Mouse (Mus musculus): ENCODE measurements at regions not wholly inside any gene's neighbourhood (a gene's known extent, or its start where the extent isn't known, plus 50 kb on each side); places are given as distances from the start of the nearest gene placed in this dataset.
A peak's percentile ranks its signal among the peaks of the same experiment; 100 is the strongest.

GRCm38 (mm10) chr11:20462076-20462475 lies 81.0 kb upstream of the Sertad2 start:
- no peak for DNase-seq (ENCODE audit: low spot score)

DNA sequence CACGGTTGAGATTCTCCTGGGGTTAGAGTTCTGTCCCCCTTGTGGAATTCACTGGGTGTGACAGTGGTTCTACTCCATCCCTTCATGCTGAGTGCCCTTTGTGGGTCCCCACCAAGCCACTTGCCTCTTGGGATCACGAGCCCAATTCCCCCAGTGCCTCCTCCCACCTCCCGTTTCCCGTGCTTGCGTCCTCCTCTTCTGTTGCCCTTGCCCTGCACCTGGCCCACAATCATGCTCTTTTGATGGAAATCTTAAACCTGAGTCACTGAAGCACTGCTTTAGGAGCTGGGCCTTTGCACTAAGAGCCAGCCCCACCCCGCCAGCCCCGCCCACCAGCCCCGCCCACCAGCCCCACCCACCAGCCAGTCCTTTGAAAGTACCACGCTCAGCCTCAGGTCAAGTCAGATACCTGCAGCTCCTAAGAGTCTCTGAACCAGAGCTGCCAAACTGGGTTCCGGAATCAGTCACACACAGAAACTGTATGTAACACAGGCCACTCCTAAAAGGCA lies 79.8 kb upstream of the Sertad2 start:
- no peak for DNase-seq (ENCODE audit: low spot score)

DNA sequence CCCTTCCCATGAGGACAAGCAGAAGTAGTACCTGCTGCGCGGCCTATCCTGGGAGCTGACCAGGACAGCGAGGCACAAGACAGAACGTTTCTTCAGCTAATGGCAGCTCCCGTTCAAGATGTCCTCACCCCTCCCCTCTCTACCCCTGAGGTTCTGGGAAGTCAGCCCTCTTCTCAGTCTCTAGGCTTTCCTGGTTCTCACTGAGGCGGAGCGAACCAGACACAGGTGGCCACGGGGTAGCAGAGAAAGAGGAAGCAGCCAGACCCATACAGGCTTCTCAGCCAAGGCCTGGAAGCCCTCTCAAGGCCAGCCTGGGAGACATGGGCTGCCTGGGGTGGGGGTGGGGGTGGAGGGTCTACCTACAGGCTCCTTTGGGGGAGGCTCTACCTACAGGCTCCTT lies 78.5 kb upstream of the Sertad2 start:
- no peak for DNase-seq (ENCODE audit: low spot score)

DNA sequence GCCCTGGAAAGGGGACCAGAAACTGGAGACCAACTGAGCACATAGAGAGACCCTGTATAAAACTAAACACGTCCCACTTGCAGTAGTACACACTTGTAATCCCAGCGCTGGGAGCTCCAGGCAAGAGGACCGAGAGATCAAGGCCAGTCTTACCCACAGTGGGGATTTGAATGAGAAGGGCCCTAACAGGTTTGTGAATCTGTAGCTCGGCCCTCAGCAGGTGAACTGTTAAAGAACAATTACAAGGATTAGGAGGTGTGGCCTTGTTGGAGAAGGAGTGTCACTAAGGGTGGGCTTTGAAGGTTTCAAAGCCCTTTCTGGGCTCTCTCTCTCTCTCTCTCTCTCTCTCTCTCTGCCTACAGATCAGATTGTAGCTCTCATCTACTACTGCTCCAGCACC lies 76.5 kb upstream of the Sertad2 start:
- DNase-seq (ENCODE audit: low spot score): no peak

DNA sequence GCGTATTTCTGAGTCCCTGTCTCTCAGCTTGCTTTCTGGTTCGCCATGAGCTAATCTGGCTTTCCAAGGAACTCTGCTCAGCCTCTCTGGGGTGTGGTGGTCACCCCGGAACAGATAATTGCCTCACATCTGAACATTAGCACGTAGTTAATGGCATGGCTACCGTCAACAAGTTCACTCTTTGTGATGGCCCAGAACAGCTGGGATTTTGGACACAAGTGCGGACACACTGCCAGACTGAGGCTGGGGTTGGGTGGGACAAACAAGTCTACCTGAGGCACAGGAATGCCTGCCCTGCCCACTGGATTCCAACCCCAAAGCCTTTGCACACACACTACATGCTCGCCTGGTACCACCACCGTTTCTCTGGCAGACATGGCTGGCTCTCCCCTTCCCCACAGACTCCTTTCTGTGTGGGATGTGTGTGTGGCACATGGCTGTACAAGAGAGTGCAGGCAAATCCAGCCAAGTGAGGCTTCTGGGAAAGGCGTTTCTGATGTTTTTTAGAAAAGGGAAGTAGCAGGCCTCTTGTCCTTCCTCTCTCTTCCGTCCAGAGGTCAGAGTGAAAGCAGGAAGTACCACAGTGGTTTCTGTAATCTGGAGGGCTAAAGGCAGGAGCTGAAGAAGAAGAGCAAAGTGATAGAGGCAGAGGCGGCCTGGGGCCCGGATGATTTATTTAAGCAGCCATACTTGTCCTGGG lies 74.6 kb upstream of the Sertad2 start:
- DNase-seq (ENCODE audit: low spot score): no peak

DNA sequence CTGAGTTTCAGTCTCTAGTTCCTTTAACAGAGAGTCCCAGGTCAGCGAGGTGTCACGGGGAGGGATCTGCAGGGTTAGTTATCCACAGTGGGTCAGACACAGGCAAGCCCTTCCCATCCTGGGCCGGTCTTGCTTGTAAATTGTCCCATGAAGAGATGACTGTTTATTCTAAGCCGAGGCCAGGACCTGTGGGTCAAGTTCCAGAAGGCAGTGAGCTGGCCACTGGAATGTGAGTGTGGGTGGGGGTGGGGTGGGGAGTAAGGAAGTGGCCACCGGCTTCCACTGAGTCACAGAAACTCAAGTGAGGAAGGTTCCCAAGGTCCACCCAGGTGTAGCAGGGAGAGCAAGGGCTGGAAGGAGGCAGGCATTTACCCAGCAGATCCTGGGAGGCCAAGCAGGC lies 73.7 kb upstream of the Sertad2 start:
- peak; percentile 56 for DNase-seq (ENCODE audit: low spot score)

GRCm38 (mm10) chr11:20470396-20470795 lies 72.7 kb upstream of the Sertad2 start:
- no peak for DNase-seq (ENCODE audit: low spot score)

DNA sequence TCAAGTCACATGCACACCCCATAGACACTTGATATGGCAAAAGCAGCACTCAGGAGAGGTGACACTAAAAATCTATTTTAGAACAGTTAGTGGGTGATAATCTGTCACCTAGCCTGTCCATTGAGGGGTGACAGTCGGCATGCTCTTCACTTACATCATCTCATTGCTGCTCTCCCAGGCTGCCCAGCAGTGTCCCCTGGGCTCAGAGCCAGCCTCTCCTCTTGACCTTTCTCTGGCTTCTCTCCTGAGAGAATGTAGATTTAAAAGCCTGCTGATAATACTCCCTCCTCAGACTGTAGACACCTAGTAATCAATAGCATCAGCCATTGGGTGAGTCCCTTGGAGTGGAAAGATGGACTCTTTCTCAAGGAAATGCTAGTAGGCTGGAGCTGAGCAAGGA lies 70.7 kb upstream of the Sertad2 start:
- DNase-seq (ENCODE audit: low spot score): no peak

DNA sequence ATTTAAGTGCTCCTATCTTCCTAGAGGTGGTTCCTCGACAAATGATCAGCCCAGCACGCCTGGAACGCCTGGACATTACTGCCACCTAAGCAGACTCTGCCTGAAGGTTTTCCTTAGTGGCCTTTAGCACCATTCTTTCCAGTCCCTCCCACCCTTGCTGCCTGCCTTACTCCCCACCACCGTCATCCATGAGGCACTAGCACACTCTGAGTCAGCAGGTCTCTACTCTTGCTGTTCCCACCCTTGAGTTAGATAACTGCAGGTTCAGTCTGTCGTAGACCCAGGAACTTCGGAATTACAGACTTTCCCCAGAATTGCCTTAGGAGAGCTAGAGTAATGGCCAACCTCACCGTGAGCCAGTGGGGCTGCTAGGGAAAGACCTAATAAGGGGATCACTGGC lies 67.4 kb upstream of the Sertad2 start:
- DNase-seq (ENCODE audit: low spot score): no peak

DNA sequence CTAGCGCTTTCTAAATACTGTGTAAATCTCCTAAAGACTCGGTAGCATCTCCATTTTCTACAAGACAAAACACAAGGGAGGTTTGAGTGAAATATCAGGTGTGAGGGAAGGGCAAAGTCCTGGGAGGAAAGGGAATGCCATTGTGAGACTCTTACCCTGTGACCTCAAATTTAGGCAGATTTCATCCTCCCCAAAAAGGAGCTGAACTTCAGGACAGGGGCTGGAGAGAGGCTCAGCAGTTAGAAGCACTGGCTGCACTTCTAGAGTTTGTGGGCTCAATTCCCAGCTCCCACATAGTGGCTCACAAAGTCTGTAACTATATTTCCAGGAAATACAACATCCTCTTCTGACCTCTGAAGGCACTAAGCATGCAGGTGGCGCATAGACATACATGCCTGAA lies 66.6 kb upstream of the Sertad2 start:
- no peak for DNase-seq (ENCODE audit: low spot score)

DNA sequence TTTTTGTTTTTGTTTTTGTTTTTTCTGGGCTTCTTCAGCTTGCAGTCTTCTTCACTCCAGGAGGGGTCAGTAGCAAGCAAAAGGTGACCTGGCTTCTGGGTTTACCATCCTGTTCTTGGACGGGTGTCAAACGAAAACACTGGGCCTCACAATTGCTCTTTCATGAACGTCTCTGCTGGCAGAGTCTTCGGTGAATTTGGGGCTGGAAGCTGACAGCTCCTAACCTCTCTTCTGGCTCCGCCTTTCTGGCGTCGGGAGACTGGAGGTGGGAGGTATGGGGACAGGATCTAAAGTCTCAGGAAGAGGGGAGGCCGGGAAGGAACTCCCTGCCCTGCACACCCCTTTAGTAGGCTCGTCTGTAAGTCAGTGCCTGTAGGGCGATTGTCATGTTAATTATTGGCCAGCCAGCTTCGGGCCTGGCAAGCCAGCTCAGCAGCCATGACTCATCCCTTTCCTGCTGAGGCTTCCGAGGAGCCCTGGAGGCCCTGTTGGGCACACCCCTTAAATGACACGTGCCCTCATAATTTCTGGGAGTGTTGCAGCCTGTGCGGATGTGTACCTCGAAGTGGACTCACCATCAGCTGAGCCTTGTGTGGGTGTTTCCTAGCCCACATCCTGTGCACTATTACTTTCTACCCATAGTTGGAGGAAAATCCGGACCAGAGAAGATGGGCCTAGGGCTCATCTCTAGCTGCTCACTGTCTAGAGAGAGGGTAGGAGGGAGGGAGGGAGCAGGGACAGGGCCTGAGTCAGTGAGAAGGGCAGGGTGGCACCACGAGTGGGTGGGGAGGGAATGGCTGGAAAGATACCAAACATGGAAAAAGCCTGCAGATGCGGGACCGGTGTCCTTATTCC lies 65.6 kb upstream of the Sertad2 start:
- peak; percentile 69 for DNase-seq (ENCODE audit: low spot score)

- DNase-seq (ENCODE audit: low spot score): no peak
Measured at GRCm38 (mm10) chr11:20480632-20481031, 62.4 kb upstream of the Sertad2 start.

DNA sequence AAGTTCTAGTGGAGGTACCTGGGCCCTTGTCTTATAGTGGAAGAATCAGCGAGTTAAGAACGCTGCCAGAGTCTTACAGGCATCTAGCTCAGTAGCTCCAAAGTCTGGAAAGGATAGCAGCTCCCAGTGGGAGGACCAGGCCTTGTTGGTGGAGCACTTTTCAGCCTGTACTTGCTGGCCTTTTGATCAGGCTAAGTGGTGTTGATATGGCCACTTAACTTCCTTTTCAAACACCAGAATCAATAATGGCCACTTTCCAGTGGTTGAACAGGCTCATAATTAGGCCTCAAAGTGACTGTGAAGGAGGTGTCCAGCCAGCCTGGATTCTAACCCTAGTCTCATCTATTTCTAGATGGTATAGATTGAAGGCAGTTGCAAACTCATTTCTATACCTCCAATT lies 57.7 kb upstream of the Sertad2 start:
- no peak for DNase-seq (ENCODE audit: low spot score)

Data from embryo, embryonic 10.5 days (tissue).